Mouse (Mus musculus) ES-Bruce4 (cell line): ENCODE data around the gene Ntrk3.

ENCODE experiments used
- CTCF ChIP-seq: IDR thresholded peaks from one replicate; pipeline ENCODE4 v1.8.1; 2011; ENCODE audit warnings: low read depth, low read length
- EP300 ChIP-seq: IDR thresholded peaks from 2 replicates; pipeline ENCODE4 v1.6.1; 2011; ENCODE audit warnings: low read depth, low read length; ENCODE audit not compliant: insufficient read depth
- POLR2A ChIP-seq: IDR thresholded peaks from one replicate; pipeline ENCODE4 v1.8.1; 2011; ENCODE audit warnings: low read length; ENCODE audit not compliant: insufficient read depth

- no peak for TF ChIP-seq EP300
- TF ChIP-seq POLR2A, result no peak
- no peak for TF ChIP-seq CTCF
Observed at GRCm38 (mm10) chr7:78433617-78434144, 304.1 kb downstream of the Ntrk3 start.
